23 mouse cellular contexts compared by ENCODE assay signal in genomic region chr6:5967545-5967944, GRCm38 (mm10).
"Had no signal": no experiment of that assay in that cellular context is flagged by ENCODE, and none has a peak within 500 bp of the region (broad histone marks: within the 10 kb centered on the region; RNA-seq: fewer than 3 reads in every experiment).

No protein-coding gene starts in this region.

- H3K4me2 ChIP-seq: heart, embryonic 13.5 days; heart, embryonic 15.5 days; hindbrain, embryonic 13.5 days; hindbrain, embryonic 15.5 days; kidney, embryonic 15.5 days; liver, embryonic 12.5 days had no signal

- DNase-seq: gastrocnemius, adult 2 months; gastrocnemius, postnatal 10 days; gastrocnemius, postnatal 25 days; heart, postnatal 14 days; heart, postnatal 36 days; kidney, adult 11 months; kidney, adult 2 months; kidney, adult 9 months; kidney, postnatal 10 days; kidney, postnatal 25 days; kidney, postnatal 4 days had no signal

- H3K27ac ChIP-seq: gastrocnemius, adult 2 months; heart, embryonic 10.5 days; heart, embryonic 13.5 days; heart, embryonic 15.5 days; hindbrain, embryonic 13.5 days; hindbrain, embryonic 15.5 days; hindbrain, postnatal 0 days; kidney, embryonic 15.5 days; left cerebral cortex, adult 2 months; liver, embryonic 12.5 days; liver, embryonic 14.5 days had no signal

- ATAC-seq: hindbrain, postnatal 0 days; intestine, embryonic 16.5 days; liver, embryonic 12.5 days had no signal

- H3K9me3 ChIP-seq: heart, embryonic 10.5 days; heart, embryonic 13.5 days; heart, embryonic 15.5 days; hindbrain, embryonic 13.5 days; hindbrain, embryonic 15.5 days; kidney, embryonic 15.5 days; liver, embryonic 12.5 days had no signal

- H3K27me3 ChIP-seq: heart, embryonic 13.5 days; heart, embryonic 15.5 days; hindbrain, embryonic 13.5 days; hindbrain, embryonic 15.5 days; kidney, embryonic 15.5 days; liver, embryonic 12.5 days had no signal

- H3K36me3 ChIP-seq: heart, embryonic 10.5 days; heart, embryonic 13.5 days; heart, embryonic 15.5 days; hindbrain, embryonic 13.5 days; hindbrain, embryonic 15.5 days; kidney, embryonic 15.5 days; liver, embryonic 12.5 days had no signal

- H3K9ac ChIP-seq: heart, embryonic 13.5 days; heart, embryonic 15.5 days; hindbrain, embryonic 13.5 days; hindbrain, embryonic 15.5 days; kidney, embryonic 15.5 days; liver, embryonic 12.5 days; liver, embryonic 14.5 days had no signal

- H3K4me1 ChIP-seq: hindbrain, embryonic 13.5 days; hindbrain, embryonic 15.5 days; kidney, embryonic 15.5 days; liver, embryonic 12.5 days had no signal

- H3K4me3 ChIP-seq: gastrocnemius, adult 2 months; heart, embryonic 10.5 days; heart, embryonic 13.5 days; heart, embryonic 15.5 days; hindbrain, embryonic 13.5 days; hindbrain, embryonic 15.5 days; kidney, embryonic 15.5 days; layer of hippocampus, adult 2 months; left cerebral cortex, adult 2 months; liver, embryonic 12.5 days had no signal
